Mouse (Mus musculus): Measurements from ENCODE around the gene Plppr2. TPM values are rescaled to one million over a fixed set of nuclear protein-coding genes. Genes with fewer than 3 reads are reported as not detected.
A peak's percentile ranks its signal among the peaks of the same experiment; 100 is the strongest.

Gene Plppr2
- polyA plus RNA-seq, 1 experiment from 2014 or later = 10.5 TPM

GRCm38 (mm10) chr9:21960558-21961208 lies 23.9 kb downstream of the Plppr2 start:
- WGBS = 10% methylated on average over 26 of the region's 26 CpGs
- ATAC-seq (ENCODE audit: low read depth) (no peak), DNase-seq (ENCODE audit: low spot score) (no peak)
- no peaks in the 10 kb centered on the region for H3K36me3 ChIP-seq (ENCODE audit: control insufficient read depth, insufficient read depth, low read length)
- H3K9me3 ChIP-seq (ENCODE audit: control insufficient read depth, low read length) = no peaks in the 10 kb centered on the region
- peaks cover 48% of the 10 kb centered on the region for H3K27me3 ChIP-seq (replicated peaks; ENCODE audit: control insufficient read depth, insufficient read depth, low read length)
- H3K27ac ChIP-seq (replicated peaks; ENCODE audit: low read depth, low read length) = no peak overlapping the region
- H3K4me3 ChIP-seq (ENCODE audit: low read depth, low read length) = no peak overlapping the region
- H3K4me1 ChIP-seq (ENCODE audit: control insufficient read depth, insufficient read depth, low read length) = peaks cover 13% of the 10 kb centered on the region
- H3K9ac ChIP-seq (ENCODE audit: low read depth, low read length) = no peak overlapping the region
- H3K4me2 ChIP-seq (ENCODE audit: low read depth, low read length) = no peak overlapping the region

DNA sequence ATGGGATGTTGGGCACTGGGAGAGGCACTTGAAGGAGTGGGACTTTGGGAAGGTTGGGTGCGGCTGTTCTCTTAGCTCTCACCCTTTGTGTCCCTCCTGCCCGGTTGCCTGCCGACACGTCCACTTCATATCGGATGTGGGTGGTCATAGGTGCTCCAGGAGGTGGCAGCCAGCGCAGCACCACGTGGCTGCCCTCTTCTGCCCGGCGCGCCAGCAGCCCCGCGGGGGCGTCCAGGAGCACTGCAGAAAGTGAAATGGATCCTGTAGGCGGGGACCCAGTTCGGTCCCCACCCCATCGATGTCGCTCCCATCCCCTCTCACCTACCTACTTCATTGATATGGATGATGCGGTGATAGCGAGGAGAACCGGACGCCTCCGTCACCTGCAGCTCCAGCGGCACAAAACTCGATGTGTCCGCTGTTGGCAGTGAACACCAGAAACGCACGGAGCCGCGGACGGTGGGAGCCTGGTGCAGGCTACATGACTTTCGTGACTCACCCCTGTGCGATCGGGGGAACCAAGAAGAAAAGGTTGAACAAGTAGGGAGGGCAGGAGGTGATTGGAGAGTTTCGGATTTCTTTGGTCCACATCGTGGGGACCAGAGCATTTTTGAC lies 24.6 kb downstream of the Plppr2 start:
- ATAC-seq (ENCODE audit: low read depth) = no peak
- WGBS = 2% methylated on average over 28 of the region's 35 CpGs

GRCm38 (mm10) chr9:21962010-21962409 lies 25.2 kb downstream of the Plppr2 start:
- no peak for ATAC-seq (ENCODE audit: low read depth)
- no peaks in the 10 kb centered on the region for H3K36me3 ChIP-seq (ENCODE audit: control insufficient read depth, insufficient read depth, low read length)

More for the DNA sequence above, 24.6 kb downstream of the Plppr2 start:
- H3K9me3 ChIP-seq (ENCODE audit: control insufficient read depth, low read length) = no peaks in the 10 kb centered on the region
- no peak for DNase-seq (ENCODE audit: low spot score)
- peak overlapping the region; percentile 51 for H3K4me3 ChIP-seq (ENCODE audit: low read depth, low read length)
- peaks cover 48% of the 10 kb centered on the region for H3K27me3 ChIP-seq (replicated peaks; ENCODE audit: control insufficient read depth, insufficient read depth, low read length)
- H3K4me2 ChIP-seq (ENCODE audit: low read depth, low read length) = peak overlapping the region; percentile 91
- H3K36me3 ChIP-seq (ENCODE audit: control insufficient read depth, insufficient read depth, low read length) = no peaks in the 10 kb centered on the region
- H3K27ac ChIP-seq (replicated peaks; ENCODE audit: low read depth, low read length) = no peak overlapping the region
- peak overlapping the region; percentile 14; the same call in 1 of the 2 replicates for H3K9ac ChIP-seq (ENCODE audit: low read depth, low read length)
- peaks cover 10% of the 10 kb centered on the region for H3K4me1 ChIP-seq (ENCODE audit: control insufficient read depth, insufficient read depth, low read length)

GRCm38 (mm10) chr9:21962416-21963059 lies 25.7 kb downstream of the Plppr2 start:
- Histone ChIP-seq H3K9me3 (ENCODE audit: control insufficient read depth, low read length) (no peaks in the 10 kb centered on the region), H3K27ac (replicated peaks; ENCODE audit: low read depth, low read length) (no peak overlapping the region), H3K36me3 (ENCODE audit: control insufficient read depth, insufficient read depth, low read length) (no peaks in the 10 kb centered on the region), H3K27me3 (replicated peaks; ENCODE audit: control insufficient read depth, insufficient read depth, low read length) (peaks cover 48% of the 10 kb centered on the region), H3K4me3 (ENCODE audit: low read depth, low read length) (peak overlapping the region; percentile 51), H3K4me2 (ENCODE audit: low read depth, low read length) (peak overlapping the region; percentile 91), H3K9ac (ENCODE audit: low read depth, low read length) (peak overlapping the region; percentile 55), H3K4me1 (ENCODE audit: control insufficient read depth, insufficient read depth, low read length) (peaks cover 8% of the 10 kb centered on the region)
- ATAC-seq (ENCODE audit: low read depth) = peak; percentile 86
- WGBS = 2% methylated on average over 27 of the region's 34 CpGs
- DNase-seq (ENCODE audit: low spot score) = peak; percentile 88

More at GRCm38 (mm10) chr9:21962010-21962409, 25.2 kb downstream of the Plppr2 start:
- no peak for DNase-seq (ENCODE audit: low spot score)
- WGBS = 2% methylated on average over 13 of the region's 15 CpGs
- peak overlapping the region; percentile 51 for H3K4me3 ChIP-seq (ENCODE audit: low read depth, low read length)
- peak overlapping the region; percentile 91 for H3K4me2 ChIP-seq (ENCODE audit: low read depth, low read length)
- H3K4me1 ChIP-seq (ENCODE audit: control insufficient read depth, insufficient read depth, low read length) = peaks cover 8% of the 10 kb centered on the region
- H3K9ac ChIP-seq (ENCODE audit: low read depth, low read length) = peak overlapping the region; percentile 55
- no peak overlapping the region for H3K27ac ChIP-seq (replicated peaks; ENCODE audit: low read depth, low read length)
- H3K9me3 ChIP-seq (ENCODE audit: control insufficient read depth, low read length) = no peaks in the 10 kb centered on the region
- H3K27me3 ChIP-seq (replicated peaks; ENCODE audit: control insufficient read depth, insufficient read depth, low read length) = peaks cover 48% of the 10 kb centered on the region

DNA sequence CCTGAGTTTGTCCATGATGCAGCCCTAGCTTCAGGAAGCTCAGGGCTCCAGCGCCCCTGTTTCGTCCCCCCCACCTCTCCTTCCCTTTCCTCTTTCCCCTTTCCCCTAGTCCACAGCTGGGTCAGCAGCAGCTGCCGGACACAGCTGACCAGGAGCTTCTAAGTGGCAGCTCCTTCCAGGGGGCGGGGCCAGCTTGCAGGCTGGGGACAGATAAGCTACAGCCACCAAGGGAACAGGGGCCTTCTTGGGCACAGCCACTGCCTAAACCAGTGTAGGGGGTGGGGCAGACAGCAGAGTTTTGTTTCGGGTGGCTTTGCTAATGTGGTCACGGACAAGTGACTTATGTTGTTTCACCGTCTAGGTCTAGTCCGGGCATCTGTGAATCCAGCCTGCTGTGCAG lies 26.6 kb downstream of the Plppr2 start, which contains the start of gene Epor:
TSS of gene Epor (minus strand) at position 90 of the 400 bp plus-strand sequence.
- Histone ChIP-seq H3K4me2 (ENCODE audit: low read depth, low read length) (peak within 1 kb of the TSS; percentile 91), H3K36me3 (ENCODE audit: control insufficient read depth, insufficient read depth, low read length) (no peaks in the 10 kb centered on the region), H3K27ac (replicated peaks; ENCODE audit: low read depth, low read length) (no peak within 1 kb of the TSS), H3K4me3 (ENCODE audit: low read depth, low read length) (peak within 1 kb of the TSS; percentile 51), H3K27me3 (replicated peaks; ENCODE audit: control insufficient read depth, insufficient read depth, low read length) (peaks cover 48% of the 10 kb centered on the region), H3K4me1 (ENCODE audit: control insufficient read depth, insufficient read depth, low read length) (peaks cover 8% of the 10 kb centered on the region), H3K9me3 (ENCODE audit: control insufficient read depth, low read length) (no peaks in the 10 kb centered on the region), H3K9ac (ENCODE audit: low read depth, low read length) (peak within 1 kb of the TSS; percentile 55)
- ATAC-seq (ENCODE audit: low read depth) (0 out of 2 replicates have a peak, but pooled peaks have one; percentile 19), DNase-seq (ENCODE audit: low spot score) (peak; percentile 56)
- 18% methylated on average over 5 of the region's 8 CpGs for WGBS

- Histone ChIP-seq H3K9me3 (ENCODE audit: control insufficient read depth, low read length) (no peaks in the 10 kb centered on the region), H3K27me3 (replicated peaks; ENCODE audit: control insufficient read depth, insufficient read depth, low read length) (0 out of 2 replicates have a peak, but pooled peaks cover 2% of the 10 kb centered on the region), H3K4me2 (ENCODE audit: low read depth, low read length) (no peak overlapping the region), H3K4me3 (ENCODE audit: low read depth, low read length) (no peak overlapping the region), H3K4me1 (ENCODE audit: control insufficient read depth, insufficient read depth, low read length) (no peaks in the 10 kb centered on the region), H3K27ac (replicated peaks; ENCODE audit: low read depth, low read length) (no peak overlapping the region), H3K36me3 (ENCODE audit: control insufficient read depth, insufficient read depth, low read length) (no peaks in the 10 kb centered on the region), H3K9ac (ENCODE audit: low read depth, low read length) (no peak overlapping the region)
- no peak for DNase-seq (ENCODE audit: low spot score)
- 58% methylated on average over 6 of the region's 6 CpGs for WGBS
- ATAC-seq (ENCODE audit: low read depth) = no peak
Observed at GRCm38 (mm10) chr9:21968883-21969282, 32.0 kb downstream of the Plppr2 start.

DNA sequence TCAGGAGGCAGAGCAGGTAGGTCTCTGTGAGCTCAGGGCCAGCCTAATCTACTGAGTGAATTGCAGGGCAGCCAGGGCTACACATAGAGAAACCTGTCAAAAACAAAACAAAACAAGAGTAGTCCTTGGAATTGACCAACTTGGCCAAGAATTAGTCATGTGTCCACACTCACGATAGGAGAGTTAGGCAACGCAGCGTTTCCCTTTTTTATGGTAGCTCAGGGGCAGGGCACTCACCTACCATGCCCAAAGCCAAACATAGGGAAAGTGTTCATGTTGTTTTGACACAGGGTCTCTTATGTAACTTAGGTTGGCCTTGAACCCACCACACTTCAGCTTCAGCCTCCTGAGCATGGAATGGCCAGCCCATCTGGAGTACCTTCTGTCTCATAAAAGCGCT lies 32.5 kb downstream of the Plppr2 start:
- no peak for DNase-seq (ENCODE audit: low spot score)
- Histone ChIP-seq H3K9ac (ENCODE audit: low read depth, low read length) (no peak overlapping the region), H3K4me2 (ENCODE audit: low read depth, low read length) (no peak overlapping the region), H3K27me3 (replicated peaks; ENCODE audit: control insufficient read depth, insufficient read depth, low read length) (no peaks in the 10 kb centered on the region), H3K27ac (replicated peaks; ENCODE audit: low read depth, low read length) (no peak overlapping the region), H3K4me3 (ENCODE audit: low read depth, low read length) (no peak overlapping the region), H3K9me3 (ENCODE audit: control insufficient read depth, low read length) (no peaks in the 10 kb centered on the region), H3K4me1 (ENCODE audit: control insufficient read depth, insufficient read depth, low read length) (no peaks in the 10 kb centered on the region), H3K36me3 (ENCODE audit: control insufficient read depth, insufficient read depth, low read length) (no peaks in the 10 kb centered on the region)
- ATAC-seq (ENCODE audit: low read depth) = no peak
- WGBS = 89% methylated on average over 4 of the region's 4 CpGs

DNA sequence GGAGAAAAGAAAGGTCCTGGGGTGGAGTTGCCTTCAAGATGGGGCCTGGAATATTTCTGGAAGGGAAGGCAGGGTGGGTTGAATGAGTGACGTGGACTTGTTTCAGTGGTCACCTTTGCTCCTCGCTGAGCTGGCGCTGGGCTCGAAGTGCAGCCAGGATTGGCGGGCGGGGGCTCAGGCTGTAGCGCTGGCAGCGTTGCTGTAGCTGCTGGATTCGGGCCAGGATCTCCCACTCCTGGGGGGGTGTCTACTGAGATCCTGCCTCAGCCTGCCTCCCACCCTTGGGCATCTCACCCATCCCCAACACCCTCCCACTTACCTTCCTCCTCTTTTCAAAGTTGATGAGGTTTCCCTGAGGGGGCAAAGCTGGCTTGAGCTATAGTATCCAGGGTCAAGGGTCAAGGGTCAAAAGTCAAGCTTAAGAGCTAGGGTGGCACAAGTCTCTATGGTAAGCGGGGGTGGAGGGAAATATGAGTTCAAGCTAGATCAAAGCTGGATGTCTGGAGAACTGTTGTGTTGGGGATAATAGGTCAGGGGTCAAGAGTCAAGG lies 39.9 kb downstream of the Plppr2 start:
- Histone ChIP-seq H3K4me3 (ENCODE audit: low read depth, low read length) (no peak overlapping the region), H3K4me2 (ENCODE audit: low read depth, low read length) (no peak overlapping the region), H3K27ac (replicated peaks; ENCODE audit: low read depth, low read length) (no peak overlapping the region), H3K9me3 (ENCODE audit: control insufficient read depth, low read length) (no peaks in the 10 kb centered on the region), H3K4me1 (ENCODE audit: control insufficient read depth, insufficient read depth, low read length) (no peaks in the 10 kb centered on the region), H3K9ac (ENCODE audit: low read depth, low read length) (no peak overlapping the region), H3K36me3 (ENCODE audit: control insufficient read depth, insufficient read depth, low read length) (no peaks in the 10 kb centered on the region), H3K27me3 (replicated peaks; ENCODE audit: control insufficient read depth, insufficient read depth, low read length) (no peaks in the 10 kb centered on the region)
- no peak for DNase-seq (ENCODE audit: low spot score)
- 72% methylated on average over 10 of the region's 10 CpGs for WGBS
- no peak for ATAC-seq (ENCODE audit: low read depth)

Measured in embryonic facial prominence, embryonic 14.5 days (tissue).